Mouse (Mus musculus) heart, postnatal 10 days (tissue): ENCODE measurements at regions not wholly inside any gene's neighbourhood (a gene's known extent, or its start where the extent isn't known, plus 50 kb on each side); places are given as distances from the start of the nearest gene placed in this dataset.

ENCODE experiments used
- DNase-seq, 2 experiments: peaks; one replicate each; pipeline ENCODE4 v3.0.0; 2021
- intact Hi-C: fragments of 180-260 bp; cut with DNase I; formaldehyde crosslinking; loops from one replicate; pipeline ENCODE4 v1.15.1; 2025

DNA sequence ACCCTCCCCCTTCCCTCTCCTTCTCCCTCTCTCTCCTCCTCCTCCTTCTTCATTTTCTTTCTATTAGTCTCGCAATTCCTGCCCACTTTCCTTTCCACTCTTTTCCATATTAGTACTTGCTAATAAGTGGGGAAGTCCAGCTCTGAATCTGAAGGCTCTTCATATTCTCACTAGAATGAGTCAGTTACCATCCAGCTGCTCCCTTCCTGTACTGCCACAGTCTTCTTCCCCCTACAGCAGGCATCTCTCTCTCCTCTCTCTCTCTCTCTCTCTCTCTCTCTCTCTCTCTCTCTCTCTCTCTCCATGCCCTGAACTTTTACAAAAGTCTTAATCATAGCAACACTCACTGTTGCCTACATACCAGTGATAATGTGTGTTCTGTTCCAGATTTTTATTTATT is 226.6 kb upstream of the Pter start:
- intact Hi-C loops: no loop called here
- no peak for DNase-seq

DNA sequence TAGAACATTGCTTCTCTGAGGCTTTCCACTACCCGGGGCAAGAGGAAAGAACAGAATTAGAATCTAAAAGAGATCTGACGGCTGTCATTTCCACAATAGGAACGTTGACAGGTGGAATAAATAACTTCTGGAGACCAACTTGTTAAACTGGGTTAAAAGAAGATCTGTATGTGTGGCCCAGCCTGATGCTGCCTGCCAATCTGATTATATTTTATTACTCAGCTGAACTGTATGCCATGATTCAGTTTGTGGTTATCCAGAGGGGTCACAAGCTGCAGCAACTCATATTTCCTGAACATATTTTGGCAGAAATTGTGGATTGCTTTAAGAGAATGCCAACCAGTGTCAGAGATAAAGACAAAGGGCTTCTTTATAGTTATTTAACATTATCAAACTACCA is 224.5 kb upstream of the Pter start:
- intact Hi-C loops: no loop called here

DNA sequence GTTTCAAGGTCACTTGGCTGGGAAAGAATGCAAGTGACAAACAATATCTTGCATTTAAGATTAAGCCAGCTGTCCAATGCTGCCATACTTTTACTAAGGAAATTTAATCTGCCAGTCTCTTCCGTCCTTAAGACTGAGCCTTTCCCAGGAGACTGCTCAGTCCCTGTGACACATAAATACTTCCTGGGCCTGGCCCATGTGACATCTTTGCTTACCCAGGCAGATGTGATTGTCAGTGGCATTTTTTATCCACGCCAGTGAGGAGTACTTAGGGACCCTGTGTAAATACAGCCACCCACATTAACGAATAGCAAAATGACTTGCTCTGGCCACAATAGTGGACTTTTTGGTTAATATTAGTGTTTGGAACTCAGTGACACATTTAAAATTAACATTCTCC is 216.3 kb upstream of the Pter start:
- no peak for DNase-seq

More for the DNA sequence above, 224.5 kb upstream of the Pter start:
- DNase-seq: no peak

DNA sequence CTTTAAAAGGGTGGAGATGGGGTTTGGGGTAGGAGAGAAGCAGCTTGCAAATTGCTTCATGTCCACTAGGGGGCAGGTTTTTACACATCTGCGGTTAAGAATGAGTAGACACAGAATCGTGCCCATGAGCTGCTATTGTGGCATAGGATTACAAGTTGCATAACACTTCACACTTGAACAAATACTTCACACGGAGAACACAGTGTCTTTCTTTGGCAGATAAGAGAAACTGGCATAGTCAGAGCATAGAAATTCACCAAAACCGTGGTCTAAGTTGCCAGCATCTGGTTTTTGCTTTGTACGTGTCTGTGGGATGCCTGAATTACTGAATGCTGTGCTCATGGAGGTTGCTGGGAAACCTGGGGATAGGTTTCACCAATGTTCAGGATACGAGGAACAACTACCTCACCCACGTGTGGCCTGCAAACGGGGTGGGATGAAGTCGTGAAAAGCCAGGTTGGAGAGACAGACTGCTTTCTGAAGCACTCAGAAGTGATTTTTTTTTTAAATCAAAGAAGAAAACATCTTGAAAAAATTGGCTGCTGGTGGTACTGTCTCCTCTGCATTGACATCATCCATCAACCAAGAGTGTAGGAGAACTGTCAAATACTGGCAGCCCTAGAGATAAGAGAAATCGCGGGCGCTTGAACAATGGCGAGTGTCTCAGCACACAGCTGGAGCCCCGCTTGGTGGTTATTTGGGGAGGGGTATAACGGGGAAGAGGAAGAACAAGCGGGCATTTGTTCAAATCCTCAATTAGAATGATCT is 214.5 kb upstream of the Pter start:
- intact Hi-C loops: loop anchor here (5.0 kb wide), 1 partner anchor 303 kb away; the partner anchor contains the start of gene C1ql3
- peak; percentile 56 to 64 for DNase-seq

More for the DNA sequence above, 216.3 kb upstream of the Pter start:
- intact Hi-C loops: loop anchor here (5.0 kb wide), 1 partner anchor 305 kb away; the partner anchor contains the start of gene C1ql3

DNA sequence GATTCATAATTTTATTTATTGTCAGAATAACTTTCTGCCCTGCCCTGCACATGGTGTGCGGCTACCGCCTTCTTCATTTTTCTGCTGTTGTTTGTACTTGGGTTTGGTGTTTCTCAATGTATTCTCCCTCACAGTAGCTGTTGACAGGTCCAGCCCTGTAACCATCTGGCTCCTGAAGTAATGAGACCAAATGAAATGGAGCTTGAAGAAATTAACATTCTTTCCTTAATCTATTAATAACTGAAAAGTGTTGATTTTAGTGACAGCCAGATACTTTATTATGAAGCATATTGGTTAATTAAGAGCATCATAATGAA is 214.0 kb upstream of the Pter start:
- intact Hi-C loops: loop anchor here (5.0 kb wide), 1 partner anchor 302 kb away; the partner anchor contains the start of gene C1ql3
- peak in 1 of 2 experiments; percentile 11 for DNase-seq

DNA sequence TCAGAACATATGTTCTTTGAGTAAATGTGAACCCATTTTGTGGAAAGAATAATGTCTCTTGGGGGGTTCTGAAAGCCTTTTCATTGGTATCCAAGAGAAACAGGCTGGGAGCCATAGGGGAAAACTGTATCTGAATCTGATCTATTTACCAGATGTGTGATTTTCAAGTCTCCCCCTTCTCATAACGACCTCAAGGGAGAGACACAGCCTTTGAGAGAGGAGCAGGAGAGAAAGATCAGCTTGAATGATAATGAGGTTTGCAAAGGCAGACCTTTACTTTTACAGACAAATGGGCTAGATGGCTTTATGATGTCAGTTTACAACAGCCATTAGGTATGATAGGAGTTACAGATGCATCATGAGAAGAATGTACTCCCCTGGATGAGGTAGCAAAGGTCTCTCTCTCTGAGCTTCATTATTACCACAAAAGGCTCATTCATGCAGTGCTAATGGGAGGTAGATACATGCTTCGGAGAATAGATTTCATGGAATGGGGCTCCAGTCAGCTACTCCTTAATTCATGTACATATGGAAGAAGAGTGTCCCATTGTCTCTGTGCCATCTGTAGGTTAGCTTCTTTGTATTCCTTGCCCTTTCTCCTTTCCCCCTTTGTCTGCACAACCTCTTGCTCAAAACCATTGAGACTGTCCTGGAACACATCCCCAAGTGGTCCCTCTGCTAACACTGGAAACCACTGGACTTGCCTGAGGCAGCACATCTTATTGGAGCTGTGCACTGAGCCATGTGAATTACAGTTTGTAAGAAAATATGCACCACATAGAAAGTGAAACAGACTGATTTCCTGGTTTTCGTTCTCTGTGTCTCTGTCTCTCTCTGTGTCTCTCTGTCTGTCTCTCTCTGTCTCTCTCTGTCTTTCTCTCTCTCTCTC is 207.5 kb upstream of the Pter start:
- intact Hi-C loops: no loop called here
- DNase-seq: no peak

DNA sequence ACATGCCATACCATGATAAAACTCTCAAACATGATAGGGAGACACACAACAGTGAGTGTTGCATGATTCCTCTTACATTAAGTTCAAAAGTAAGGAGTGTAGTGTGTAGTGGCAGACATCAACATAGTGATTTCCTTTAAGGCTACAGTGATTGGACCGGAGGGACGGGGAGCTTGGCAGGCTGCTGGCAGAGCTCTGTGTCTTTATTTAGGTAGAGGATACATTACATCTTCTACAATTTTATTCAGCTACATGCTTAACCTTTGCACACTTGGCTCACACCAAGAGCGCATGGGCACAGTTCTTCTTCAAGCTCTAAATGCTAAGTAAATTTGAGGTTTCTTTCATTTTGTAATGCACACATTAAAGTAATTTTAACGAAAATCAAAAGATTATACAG is 194.6 kb upstream of the Pter start:
- no peak for DNase-seq
- intact Hi-C loops: no loop called here

DNA sequence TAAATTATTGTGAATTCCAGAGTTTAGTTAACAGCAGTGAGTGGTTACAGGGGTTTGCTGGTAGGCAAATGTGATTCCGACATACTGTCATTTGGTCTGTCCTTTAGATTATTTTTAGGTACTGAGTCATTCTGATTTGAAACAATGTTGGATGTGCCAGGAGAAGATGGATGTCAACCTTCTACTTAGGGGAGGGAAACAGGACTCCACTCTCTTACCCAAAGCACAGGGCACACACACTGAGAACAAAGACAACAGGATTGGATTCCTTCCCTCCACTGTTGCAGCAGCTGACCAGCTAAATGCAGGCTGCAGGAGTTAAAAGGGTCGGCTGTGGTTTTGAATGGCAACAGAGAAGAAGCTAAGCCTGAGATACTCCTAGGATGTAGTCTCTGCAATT is 186.7 kb upstream of the Pter start:
- intact Hi-C loops: no loop called here
- no peak for DNase-seq

DNA sequence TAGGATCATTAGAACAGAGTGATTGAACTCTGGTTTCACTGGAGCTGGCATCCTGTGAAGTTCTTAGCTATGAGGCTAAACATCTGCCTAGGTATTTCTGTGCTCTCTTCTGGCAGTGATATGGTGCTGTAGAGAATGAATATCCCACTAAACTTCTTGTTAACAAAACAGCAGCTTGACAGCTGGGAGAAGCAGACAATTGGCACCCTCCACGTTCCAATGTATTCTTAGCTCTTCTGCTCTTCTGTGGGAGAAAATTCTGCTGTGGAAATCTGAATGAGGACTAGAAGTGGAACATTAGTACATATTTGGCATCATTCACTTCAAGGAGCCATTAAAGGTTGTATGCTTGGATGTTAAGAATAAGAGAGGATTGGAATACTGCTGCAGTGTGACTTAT is 177.0 kb upstream of the Pter start:
- peak in 1 of 2 experiments; percentile 16 for DNase-seq
- intact Hi-C loops: no loop called here

DNA sequence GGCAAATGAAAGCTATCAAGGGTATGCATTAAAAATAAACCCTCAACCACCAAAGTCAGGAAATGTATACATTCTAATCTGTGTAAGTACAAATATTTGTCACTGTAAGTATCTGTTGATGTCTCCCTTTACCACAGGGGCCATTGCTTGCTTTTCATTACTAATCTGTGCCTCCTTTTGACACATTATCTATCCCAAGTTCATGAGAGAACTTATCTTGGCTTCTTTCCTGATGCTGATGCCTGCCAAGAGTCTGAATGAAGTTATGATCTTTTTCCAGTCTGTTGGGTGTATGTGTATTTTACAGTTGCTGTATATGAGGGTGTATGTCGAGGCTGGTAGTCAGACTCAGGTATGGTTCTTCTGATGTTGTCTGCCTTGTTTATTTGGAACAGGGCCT is 165.0 kb upstream of the Pter start:
- peak in 1 of 2 experiments; percentile 20 for DNase-seq
- intact Hi-C loops: no loop called here

DNA sequence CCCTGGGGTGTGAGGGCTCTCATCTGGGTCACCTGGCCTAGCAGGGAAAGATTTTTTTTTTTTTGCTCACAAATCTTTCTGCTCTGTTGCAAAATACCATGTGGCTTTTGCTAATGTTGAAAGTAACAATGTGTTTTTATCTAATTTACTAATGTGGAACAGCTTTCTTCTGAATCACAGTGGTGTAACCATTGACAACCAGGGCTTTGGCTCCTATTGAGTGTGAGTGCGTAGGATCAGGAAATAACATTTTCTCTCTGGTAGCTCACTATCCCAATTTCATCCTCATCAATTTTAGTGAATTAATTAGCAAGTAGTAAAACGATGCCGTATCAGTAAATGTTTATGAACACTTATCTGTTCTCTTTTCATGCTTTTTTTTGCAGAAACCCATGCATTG is 163.9 kb upstream of the Pter start:
- intact Hi-C loops: no loop called here
- DNase-seq: no peak

DNA sequence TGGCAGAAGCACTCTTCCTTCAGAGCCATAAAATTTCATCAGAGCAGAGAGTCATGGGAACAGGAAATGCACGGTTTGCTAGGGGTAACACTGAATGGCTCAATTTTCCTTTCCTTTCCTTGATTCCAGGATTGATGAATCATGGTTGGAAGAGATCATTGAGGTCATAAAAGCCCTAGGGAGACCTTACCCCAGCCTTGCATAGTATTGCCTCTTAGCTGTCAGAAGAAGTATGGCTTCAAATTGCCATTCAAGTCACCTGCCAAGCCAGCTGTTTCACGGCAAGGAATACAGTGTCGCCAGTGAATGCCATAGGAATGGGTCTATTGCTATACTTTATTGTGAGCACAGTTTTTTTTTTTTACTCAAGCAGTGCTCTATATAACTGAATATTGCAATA is 162.4 kb upstream of the Pter start:
- intact Hi-C loops: no loop called here
- DNase-seq: no peak

DNA sequence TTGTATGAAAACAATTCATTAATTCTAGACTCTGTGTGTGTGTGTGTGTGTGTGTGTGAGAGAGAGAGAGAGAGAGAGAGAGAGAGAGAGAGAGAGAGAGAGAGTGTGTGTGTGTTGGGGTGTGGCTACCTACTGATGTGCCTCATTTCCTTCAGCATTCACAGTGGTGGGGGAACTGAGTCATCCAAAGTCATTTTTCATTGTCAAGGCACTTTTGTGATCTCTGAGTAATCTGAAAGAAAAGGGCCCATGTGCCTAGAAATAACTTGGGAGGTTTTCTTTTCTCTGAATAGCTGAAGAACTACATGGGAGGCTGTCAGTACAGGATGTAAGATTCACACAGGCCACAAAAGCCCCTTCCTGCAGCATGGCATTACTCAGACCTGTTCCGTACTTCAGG is 159.3 kb upstream of the Pter start:
- intact Hi-C loops: no loop called here
- DNase-seq: no peak

DNA sequence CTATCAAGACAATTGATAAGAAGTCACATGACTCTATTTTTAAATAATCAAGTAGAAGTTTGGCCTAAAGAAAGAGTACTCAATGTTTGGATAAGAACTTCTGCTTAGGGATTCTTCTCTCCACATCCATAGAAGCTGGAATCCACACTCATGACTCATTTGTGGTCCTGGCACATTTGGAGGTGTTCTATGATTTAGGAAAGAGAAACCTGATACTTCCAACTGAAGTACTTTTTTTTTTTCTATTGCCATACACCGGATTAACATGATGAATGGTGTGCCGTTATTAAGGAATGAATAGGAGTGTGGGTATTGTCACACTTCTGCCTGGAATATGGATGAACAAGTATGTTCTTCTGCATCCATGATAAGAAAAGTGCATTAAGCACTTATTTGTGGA is 158.5 kb upstream of the Pter start:
- intact Hi-C loops: no loop called here

DNA sequence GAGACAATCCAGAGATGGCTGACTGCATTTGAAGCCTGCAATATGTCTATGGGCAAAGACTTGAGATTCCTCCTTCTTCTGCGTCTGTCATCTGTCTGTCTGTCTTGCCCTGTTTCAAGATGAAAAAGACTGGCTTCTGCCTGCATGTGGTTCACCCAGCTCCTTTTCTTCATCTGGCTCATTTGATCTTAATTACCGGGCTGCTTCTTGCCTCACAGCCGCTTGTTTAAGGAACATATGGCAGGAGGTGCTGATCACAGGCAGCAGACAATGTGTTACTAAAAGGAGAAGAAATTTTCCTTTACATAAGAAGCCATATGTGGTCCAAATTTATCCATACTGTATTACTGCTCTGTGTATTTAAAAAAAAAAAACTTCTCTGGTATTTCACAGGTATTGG is 147.0 kb upstream of the Pter start:
- intact Hi-C loops: no loop called here
- DNase-seq: no peak

More for the DNA sequence above, 158.5 kb upstream of the Pter start:
- DNase-seq: no peak

DNA sequence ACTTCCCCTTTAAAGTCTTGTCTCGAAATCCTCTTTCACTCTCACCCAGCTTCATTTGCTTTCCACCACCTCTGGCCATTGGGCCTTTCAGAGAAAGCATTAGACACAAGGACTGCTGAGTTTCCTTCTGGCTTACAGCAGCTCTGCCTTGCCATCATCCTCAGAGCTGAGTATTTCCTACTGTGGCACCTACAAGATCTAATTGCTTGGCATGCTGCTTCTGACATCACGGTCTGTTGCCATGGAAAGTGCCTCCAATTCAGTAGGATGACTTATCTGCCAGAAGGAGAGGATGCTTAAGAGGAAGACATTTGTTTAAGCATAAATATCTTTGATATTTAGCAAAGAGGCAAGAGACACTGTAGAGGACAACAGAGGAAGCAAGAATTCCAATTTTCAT is 146.1 kb upstream of the Pter start:
- no peak for DNase-seq
- intact Hi-C loops: no loop called here

DNA sequence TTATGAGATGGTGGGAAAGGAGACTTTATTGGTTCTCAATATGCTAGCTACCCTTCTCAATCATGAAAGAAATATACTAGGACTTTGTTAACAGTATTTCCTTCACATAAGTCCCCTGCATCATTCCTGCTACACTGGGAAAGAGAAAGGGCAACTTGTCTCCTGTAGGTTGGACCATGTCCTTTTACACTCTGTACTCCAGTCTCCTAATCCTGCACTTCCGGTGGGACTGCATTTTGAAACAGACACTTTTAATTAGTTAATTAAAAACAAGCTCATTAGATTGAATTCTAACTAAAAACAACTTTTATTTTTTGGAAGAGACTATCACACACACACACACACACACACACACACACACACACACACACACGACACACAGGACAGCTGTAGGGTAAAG is 131.2 kb upstream of the Pter start:
- intact Hi-C loops: no loop called here
- DNase-seq: no peak

DNA sequence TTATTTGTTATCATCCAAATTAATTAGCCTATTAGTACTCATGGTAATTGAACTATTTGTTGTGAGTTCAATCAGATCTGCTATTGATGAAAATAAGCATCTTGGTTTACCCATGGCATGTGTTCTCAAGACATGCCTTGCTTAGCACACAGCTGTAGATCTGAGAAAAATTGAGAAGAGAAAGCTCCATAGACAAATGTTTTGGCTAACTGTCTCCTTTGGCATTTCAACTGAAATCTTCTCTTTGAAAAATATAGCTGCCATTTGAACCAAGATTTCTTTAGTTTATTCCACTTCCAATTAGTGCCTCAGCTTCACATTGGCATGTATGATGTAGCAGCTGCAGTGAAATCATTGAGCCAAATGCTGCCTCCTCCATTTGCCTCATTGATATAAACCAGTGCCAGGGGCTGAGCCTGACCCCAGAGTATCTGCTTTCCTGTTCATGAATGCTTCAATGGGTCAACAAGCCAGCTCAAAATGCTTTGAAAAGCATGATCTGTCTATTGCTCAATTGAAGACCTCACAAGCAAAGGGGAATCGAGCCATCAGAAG is 126.1 kb upstream of the Pter start:
- DNase-seq: no peak
- intact Hi-C loops: no loop called here

DNA sequence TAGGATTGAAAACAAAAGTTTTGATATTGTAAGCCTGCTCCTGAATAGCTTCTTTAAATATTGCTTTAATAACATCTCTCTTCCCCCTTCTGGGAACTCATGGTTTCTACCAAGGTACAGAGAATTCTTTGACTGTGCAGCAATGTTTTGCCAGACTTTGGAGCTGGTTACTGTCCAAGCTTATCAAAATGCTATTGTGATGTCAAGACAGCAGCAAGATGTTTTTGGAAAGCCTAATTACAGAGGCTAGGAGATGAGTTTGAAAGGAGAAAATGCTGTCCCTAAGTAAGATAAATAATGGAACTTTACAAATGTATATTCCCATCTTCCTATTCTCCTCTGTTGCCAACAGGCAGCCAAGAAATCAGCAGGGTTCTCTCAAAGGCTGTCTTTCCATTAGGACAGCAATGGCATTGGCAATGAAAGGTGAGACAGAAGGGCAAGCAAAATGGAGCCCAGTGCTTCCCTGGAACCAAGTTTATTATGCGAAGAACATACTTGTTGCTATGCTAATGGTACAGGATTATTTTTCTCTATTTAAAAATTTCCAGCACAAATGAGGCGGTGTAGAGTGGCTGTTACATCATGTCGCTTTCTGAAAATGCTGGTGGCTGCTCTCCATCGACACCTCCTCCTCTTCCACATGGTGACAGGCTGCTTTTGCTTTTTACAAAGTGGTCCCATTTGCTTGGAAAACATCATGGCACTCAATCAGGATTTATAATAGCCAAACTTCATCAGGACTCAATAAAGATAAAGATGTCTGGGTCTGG is 124.5 kb upstream of the Pter start:
- intact Hi-C loops: no loop called here
- DNase-seq: no peak

DNA sequence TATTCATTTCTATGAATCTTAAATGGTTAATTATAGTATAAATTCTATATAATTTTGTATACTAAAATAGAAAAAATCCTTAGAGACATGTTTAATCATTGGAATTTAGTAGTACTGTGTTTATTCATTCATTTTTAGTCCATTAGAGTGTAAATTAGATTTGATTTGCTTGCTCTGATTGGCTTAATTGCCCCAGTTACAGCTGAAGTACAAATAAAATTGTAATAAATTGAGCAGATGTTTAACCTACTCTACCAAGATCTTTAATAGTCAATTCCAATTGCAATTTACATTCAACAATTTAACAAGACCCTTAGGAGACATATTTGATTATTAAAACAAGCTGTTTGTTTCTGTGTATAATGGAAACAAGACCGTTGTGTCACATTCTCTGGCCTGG is 121.2 kb upstream of the Pter start:
- DNase-seq: no peak
- intact Hi-C loops: no loop called here

DNA sequence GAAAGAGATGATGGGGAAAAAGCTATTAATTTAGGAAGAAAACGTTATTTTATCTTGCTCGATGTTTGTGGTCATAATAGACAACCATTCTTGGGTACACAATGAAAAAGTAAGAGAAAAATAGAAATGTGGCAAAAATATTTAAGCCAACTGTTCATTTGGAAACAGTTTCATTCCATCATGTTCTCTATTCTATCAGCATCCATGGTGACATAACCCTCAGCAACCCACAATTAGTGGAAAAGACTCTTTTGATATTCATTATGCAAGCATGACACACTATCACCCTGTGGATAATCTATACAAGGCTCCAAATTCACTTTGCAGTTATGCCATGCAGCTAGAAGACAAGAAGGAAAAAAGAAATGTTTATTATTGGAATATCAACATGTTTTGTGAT is 118.7 kb upstream of the Pter start:
- no peak for DNase-seq
- intact Hi-C loops: no loop called here
